Mouse (Mus musculus) cortical plate, adult 2 months (tissue): ENCODE data around the gene Ctnnbl1.

Experiments
- CTCF ChIP-seq: fragments of 200-500 bp; IDR thresholded peaks from 2 replicates; pipeline ENCODE4 v1.5.1; 2011; ENCODE audit warnings: mild to moderate bottlenecking, control low read depth, low read length; ENCODE audit not compliant: insufficient read depth; ENCODE audit errors: extremely low read depth
- POLR2A ChIP-seq: fragments of 200-500 bp; IDR thresholded peaks from 2 replicates; pipeline ENCODE4 v1.6.1; 2011; ENCODE audit warnings: mild to moderate bottlenecking, low read length, control low read depth; ENCODE audit not compliant: insufficient read depth; ENCODE audit errors: extremely low read depth

- no peak for TF ChIP-seq POLR2A
- TF ChIP-seq CTCF: no peak
Observed at GRCm38 (mm10) chr2:157751589-157752373, 14.6 kb downstream of the Ctnnbl1 start.
